10 mouse cellular contexts compared by ENCODE assay signal in genomic region chr9:33000691-33001164, GRCm38 (mm10).
A peak's percentile ranks its signal among the peaks of the same experiment; 100 is the strongest.
DNase-seq lines count a peak whose midpoint lies in the region; ATAC-seq lines count a peak whose summit lies in the region.
"Had no signal": no experiment of that assay in that cellular context is flagged by ENCODE, and none has a peak within 500 bp of the region (broad histone marks: within the 10 kb centered on the region; RNA-seq: fewer than 3 reads in every experiment).

No protein-coding gene starts in this region.

- H3K27me3 ChIP-seq in embryonic facial prominence, embryonic 12.5 days = no peaks in the 10 kb centered on the region
- no peaks in the 10 kb centered on the region for H3K27me3 ChIP-seq in heart, embryonic 16.5 days (ENCODE audit: control insufficient read depth, insufficient read depth, low read length)
- H3K27me3 ChIP-seq in limb, embryonic 15.5 days = no peaks in the 10 kb centered on the region

- no peak overlapping the region for H3K9ac ChIP-seq in embryonic facial prominence, embryonic 12.5 days
- no peak overlapping the region for H3K9ac ChIP-seq in heart, embryonic 16.5 days (ENCODE audit: low read length)
- H3K9ac ChIP-seq in limb, embryonic 15.5 days = no peak overlapping the region

- peaks cover 3% of the 10 kb centered on the region; the same call in 1 of the 2 replicates for H3K9me3 ChIP-seq in embryonic facial prominence, embryonic 12.5 days
- H3K9me3 ChIP-seq in heart, embryonic 16.5 days (replicated peaks; ENCODE audit: control insufficient read depth, low read length) = peaks cover 3% of the 10 kb centered on the region
- no peaks in the 10 kb centered on the region for H3K9me3 ChIP-seq in limb, embryonic 15.5 days

- intact Hi-C loops in left cerebral cortex, postnatal 14 days (cut with DNase I) = no loop called here

- H3K4me1 ChIP-seq in embryonic facial prominence, embryonic 12.5 days = peaks cover 15% of the 10 kb centered on the region
- H3K4me1 ChIP-seq in heart, embryonic 16.5 days (ENCODE audit: control insufficient read depth, insufficient read depth, low read length) = peaks cover 4% of the 10 kb centered on the region; the same call in 1 of the 2 replicates
- H3K4me1 ChIP-seq in limb, embryonic 15.5 days = peaks cover 11% of the 10 kb centered on the region

- H3K4me2 ChIP-seq in embryonic facial prominence, embryonic 12.5 days (replicated peaks) = no peak overlapping the region
- H3K4me2 ChIP-seq in heart, embryonic 16.5 days (ENCODE audit: low read depth, low read length) = peak overlapping the region; percentile 29; the same call in 1 of the 2 replicates
- H3K4me2 ChIP-seq in limb, embryonic 15.5 days = 0 out of 2 replicates have a peak overlapping the region, but pooled peaks have one; percentile 5

- peak; percentile 33 to 50 for DNase-seq in cerebellum, postnatal 10 days
- DNase-seq in cerebellum, postnatal 4 days (ENCODE audit: low spot score in 2 of 2) = no peak
- DNase-seq in left cerebral cortex, postnatal 14 days (ENCODE audit: low spot score in 2 of 2) = no peak
- no peak for DNase-seq in right cerebral cortex, postnatal 4 days

- H3K27ac ChIP-seq in embryonic facial prominence, embryonic 12.5 days = 0 out of 2 replicates have a peak overlapping the region, but pooled peaks have one; percentile 2
- no peak overlapping the region for H3K27ac ChIP-seq in heart, embryonic 16.5 days (ENCODE audit: low read length)
- no peak overlapping the region for H3K27ac ChIP-seq in limb, embryonic 15.5 days
- H3K27ac ChIP-seq: left cerebral cortex, adult 2 months had no signal

- WGBS in embryonic facial prominence, embryonic 12.5 days = 21% methylated on average over 7 of the region's 7 CpGs
- WGBS in heart, embryonic 16.5 days = 23% methylated on average over 7 of the region's 7 CpGs
- WGBS in limb, embryonic 15.5 days = 9% methylated on average over 7 of the region's 7 CpGs

- 0 out of 2 replicates have a peak, but pooled peaks have one; percentile 35 for ATAC-seq in embryonic facial prominence, embryonic 12.5 days (ENCODE audit: insufficient number of reproducible peaks, insufficient read depth, low FRiP score, low TSS enrichment)
- no peak for ATAC-seq in heart, embryonic 16.5 days (replicated peaks; ENCODE audit: extremely low read depth, insufficient read depth, low FRiP score)
- no peak for ATAC-seq in limb, embryonic 15.5 days (ENCODE audit: insufficient number of reproducible peaks, low FRiP score, low TSS enrichment, low read depth)
- no peak for ATAC-seq in erythroid progenitor cell, adult 5-6 weeks (replicated peaks; ENCODE audit: low FRiP score, poor library complexity, severe bottlenecking)

- H3K36me3 ChIP-seq in embryonic facial prominence, embryonic 12.5 days = no peaks in the 10 kb centered on the region
- H3K36me3 ChIP-seq in heart, embryonic 16.5 days (ENCODE audit: control insufficient read depth, insufficient read depth) = no peaks in the 10 kb centered on the region
- no peaks in the 10 kb centered on the region for H3K36me3 ChIP-seq in limb, embryonic 15.5 days

- H3K4me3 ChIP-seq in embryonic facial prominence, embryonic 12.5 days = no peak overlapping the region
- H3K4me3 ChIP-seq in heart, embryonic 16.5 days (ENCODE audit: low read length) = no peak overlapping the region
- H3K4me3 ChIP-seq in limb, embryonic 15.5 days = no peak overlapping the region
- H3K4me3 ChIP-seq: erythroblast, embryonic 14.5 days; left cerebral cortex, adult 2 months had no signal

Comparison
In these comparisons a context has a peak if more than half of its experiments do, and no peak if none do; other contexts are left out.
1. DNase-seq: peak in cerebellum, postnatal 10 days (2 of 2); none in cerebellum, postnatal 4 days (0 of 2), left cerebral cortex, postnatal 14 days (0 of 2) and right cerebral cortex, postnatal 4 days (single experiment).